Mouse (Mus musculus) CH12.LX (cell line): ENCODE results near the gene Pigw. TPM values are rescaled to one million over a fixed set of nuclear protein-coding genes. Genes with fewer than 3 reads are reported as not detected.
A peak's percentile ranks its signal among the peaks of the same experiment; 100 is the strongest.

Experiments used
- DNase-seq: peaks from one replicate; pipeline ENCODE4 v3.0.0-alpha.2; 2013; ENCODE audit errors: extremely low read depth
- H3K27ac ChIP-seq: 2 replicates; pipeline ENCODE4 v1.5.1; 2012; ENCODE audit warnings: low read depth, mild to moderate bottlenecking, control low read depth, moderate library complexity; ENCODE audit not compliant: insufficient read depth
- H3K27me3 ChIP-seq: replicated peaks from 2 replicates; pipeline ENCODE3; 2012; ENCODE audit warnings: inconsistent platforms
- H3K36me3 ChIP-seq, 2 experiments: replicated peaks in 1 of 2; 2 replicates each; pipeline versions ENCODE3 to v1.6.1; 2012; ENCODE audit warnings: inconsistent platforms in 1 of 2, low read length in 1 of 2, mild to moderate bottlenecking in 1 of 2, mixed read lengths in 1 of 2, moderate library complexity in 1 of 2; ENCODE audit not compliant: control insufficient read depth in 1 of 2, insufficient read depth in 1 of 2
- H3K4me1 ChIP-seq, 2 experiments: 2 replicates each; pipeline ENCODE4 v1.6.1; 2012; ENCODE audit warnings: inconsistent platforms in 1 of 2, moderate library complexity in 1 of 2; ENCODE audit not compliant: insufficient read depth in 2 of 2, control insufficient read depth in 1 of 2
- H3K4me2 ChIP-seq: 2 replicates; pipeline ENCODE4 v1.6.1; 2012; ENCODE audit warnings: low read depth, mild to moderate bottlenecking, control low read depth; ENCODE audit not compliant: poor library complexity, insufficient read depth, severe bottlenecking
- H3K4me3 ChIP-seq, 3 experiments: fragments of 150-350 bp in 1 of 3; sonication (generic) in 1 of 3; replicated peaks in 1 of 3; 2 replicates each; pipeline versions ENCODE3 to v1.5.1; 2011 to 2012; ENCODE audit warnings: low read depth in 2 of 3, low read length in 2 of 3, mild to moderate bottlenecking in 2 of 3, moderate library complexity in 2 of 3, control low read depth in 1 of 3, improper control_type of control experiment in 1 of 3, inconsistent platforms in 1 of 3, mixed read lengths in 1 of 3; ENCODE audit not compliant: poor library complexity in 1 of 3
- H3K79me2 ChIP-seq: replicated peaks from 2 replicates; pipeline ENCODE4 v1.6.1; 2012; ENCODE audit warnings: mild to moderate bottlenecking, moderate library complexity; ENCODE audit not compliant: control insufficient read depth, poor library complexity, insufficient read depth, severe bottlenecking; ENCODE audit errors: extremely low read depth
- H3K9ac ChIP-seq: 2 replicates; pipeline ENCODE4 v1.6.1; 2012; ENCODE audit warnings: low read depth, mild to moderate bottlenecking, control low read depth, moderate library complexity; ENCODE audit not compliant: insufficient read depth
- H3K9me3 ChIP-seq: replicated peaks from 2 replicates; pipeline ENCODE3; 2012; ENCODE audit warnings: low read length, inconsistent platforms, mixed read lengths
- CTCF ChIP-seq, 2 experiments: IDR thresholded peaks in 1 of 2; conservative IDR thresholded peaks in 1 of 2; 2 replicates each; pipeline ENCODE4 v1.5.1; 2011 to 2012; ENCODE audit warnings: low read depth in 2 of 2, low read length in 2 of 2, improper control_type of control experiment in 1 of 2, inconsistent platforms in 1 of 2, mild to moderate bottlenecking in 1 of 2, moderate library complexity in 1 of 2
- EP300 ChIP-seq: IDR thresholded peaks from 2 replicates; pipeline ENCODE4 v1.6.1; 2011; ENCODE audit warnings: low read length, improper control_type of control experiment
- ETS1 ChIP-seq: conservative IDR thresholded peaks from 2 replicates; pipeline ENCODE4 v1.6.1; 2012; ENCODE audit warnings: low read depth, mild to moderate bottlenecking, inconsistent platforms, low read length, improper control_type of control experiment, moderate library complexity
- HCFC1 ChIP-seq: IDR thresholded peaks from 2 replicates; pipeline ENCODE4 v1.6.1; 2012; ENCODE audit warnings: low read depth, mild to moderate bottlenecking, inconsistent platforms, low read length, improper control_type of control experiment
- IRF4 ChIP-seq: IDR thresholded peaks from 2 replicates; pipeline ENCODE4 v1.6.1; 2014; ENCODE audit warnings: low read depth, mild to moderate bottlenecking, inconsistent platforms, low read length, improper control_type of control experiment
- JUND ChIP-seq: conservative IDR thresholded peaks from 2 replicates; pipeline ENCODE4 v1.6.1; 2011; ENCODE audit warnings: low read depth, low read length, improper control_type of control experiment
- MAFK ChIP-seq: IDR thresholded peaks from 2 replicates; pipeline ENCODE4 v1.6.1; 2011; ENCODE audit warnings: low read length, improper control_type of control experiment; ENCODE audit not compliant: insufficient replicate concordance
- MAX ChIP-seq: IDR thresholded peaks from 2 replicates; pipeline ENCODE4 v1.6.1; 2011; ENCODE audit warnings: low read length, improper control_type of control experiment
- MAZ ChIP-seq: IDR thresholded peaks from 2 replicates; pipeline ENCODE4 v1.6.1; 2012; ENCODE audit warnings: low read depth, mild to moderate bottlenecking, inconsistent platforms, low read length, improper control_type of control experiment, moderate library complexity
- NELFE ChIP-seq: IDR thresholded peaks from 2 replicates; pipeline ENCODE4 v1.6.1; 2011; ENCODE audit warnings: low read depth, low read length, improper control_type of control experiment
- POLR2A ChIP-seq: IDR thresholded peaks from 2 replicates; pipeline ENCODE4 v1.6.1; 2011; ENCODE audit warnings: low read depth, mild to moderate bottlenecking, improper control_type of control experiment, low read length
- RCOR1 ChIP-seq: conservative IDR thresholded peaks from 2 replicates; pipeline ENCODE4 v1.6.1; 2012; ENCODE audit warnings: low read depth, mild to moderate bottlenecking, inconsistent platforms, low read length, improper control_type of control experiment
- SIN3A ChIP-seq: IDR thresholded peaks from 2 replicates; pipeline ENCODE4 v1.6.1; 2012; ENCODE audit warnings: low read length, improper control_type of control experiment, inconsistent platforms
- UBTF ChIP-seq: IDR thresholded peaks from 2 replicates; pipeline ENCODE4 v1.6.1; 2012; ENCODE audit warnings: low read depth, mild to moderate bottlenecking, inconsistent platforms, low read length, improper control_type of control experiment, moderate library complexity
- USF2 ChIP-seq: conservative IDR thresholded peaks from 2 replicates; pipeline ENCODE4 v1.6.1; 2011; ENCODE audit warnings: low read depth, low read length, improper control_type of control experiment
- ZC3H11A ChIP-seq: IDR thresholded peaks from 2 replicates; pipeline ENCODE4 v1.6.1; 2012; ENCODE audit warnings: low read depth, mild to moderate bottlenecking, inconsistent platforms, low read length, improper control_type of control experiment
- ZNF384 ChIP-seq: IDR thresholded peaks from 2 replicates; pipeline ENCODE4 v1.6.1; 2012; ENCODE audit warnings: low read depth, low read length, improper control_type of control experiment, inconsistent platforms
- dilution Hi-C: fragments of 300-500 bp; cut with MboI; formaldehyde crosslinking; loops from 2 replicates; pipeline ENCODE4 v1.14.3; 2020; ENCODE audit warnings: low sequenced_read_pairs; ENCODE audit not compliant: extremely low pct_unique_long_range_greater_than_20kb, extremely low pct_ligation_motif_present
- in situ Hi-C: fragments of 300-500 bp; cut with MboI; formaldehyde crosslinking; loops from 3 replicates; pipeline ENCODE4 v1.14.3; 2019; ENCODE audit warnings: low sequenced_read_pairs, low pct_ligation_motif_present, low pct_unique_long_range_greater_than_20kb, mixed read lengths
- polyA plus RNA-seq: library from polyadenylated mRNA; unstranded; fragments of >175 nt; gene quantifications from 2 replicates; pipeline ENCODE4 v1.2.1, GENCODE M21; 2012; ENCODE audit warnings: low read depth; ENCODE audit not compliant: insufficient read length
- total RNA-seq, 2 experiments: library from RNA; depleted of rRNA; stranded (reverse); fragments of 300-350 nt in 1 of 2; fragments of >200 nt in 1 of 2; gene quantifications; 2 replicates each; pipeline ENCODE4 v1.2.3; 2012 to 2014

The Pigw gene
- total and polyA plus RNA-seq, 3 experiments, result 5.7 to 9.2 (median 6.5) TPM

DNA sequence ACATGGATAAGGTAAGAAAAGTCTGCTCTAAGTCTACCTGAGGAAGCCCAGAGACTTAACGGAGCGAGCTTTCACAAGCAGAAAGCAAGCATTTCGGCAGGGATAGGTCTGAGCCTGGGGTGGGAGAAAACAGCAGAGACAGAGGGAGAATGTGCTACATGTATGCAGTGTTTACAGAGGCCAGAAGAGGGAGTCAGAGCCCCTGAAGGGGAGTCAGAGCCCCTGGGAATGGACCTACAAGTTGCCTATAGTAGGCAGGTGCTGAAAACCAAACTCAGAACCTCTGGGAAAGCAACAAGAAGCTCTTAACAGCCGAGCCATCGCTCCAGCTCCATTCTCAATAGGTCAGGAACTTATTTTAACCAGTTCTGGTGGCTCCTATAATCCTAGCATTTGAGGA, 34.6 kb upstream of the Pigw start:
- Histone ChIP-seq H3K79me2 (peaks cover 21% of the 10 kb centered on the region), H3K4me1 (peaks cover 6 to 37% of the 10 kb centered on the region in 2 experiments; a peak in 3 of 4 replicates), H3K9me3 (no peaks in the 10 kb centered on the region), H3K27ac (no peak overlapping the region), H3K4me3 (no peak overlapping the region), H3K9ac (no peak overlapping the region), H3K27me3 (peaks cover 1% of the 10 kb centered on the region), H3K4me2 (peak overlapping the region; percentile 96; the same call in 1 of the 2 replicates), H3K36me3 (peaks cover 36 to 46% of the 10 kb centered on the region in 2 experiments)
- in situ Hi-C loops, result loop anchor here (5.0 to 10.0 kb wide), 4 partner anchors 37 to 340 kb away; no protein-coding TSS in a partner anchor
- dilution Hi-C loops, result no loop called here
- TF ChIP-seq CTCF (conservative IDR thresholded peaks at IDR 0.05 in 1 of 2, IDR thresholded peaks at IDR 0.05 in 1 of 2; ENCODE audit: low read depth in 2 of 2, low read length in 2 of 2), result peak in 1 of 2 experiments; percentile 46; a peak in 2 of 4 replicates
- no peak for TF ChIP-seq ZC3H11A
- DNase-seq, result peak; percentile 35

DNA sequence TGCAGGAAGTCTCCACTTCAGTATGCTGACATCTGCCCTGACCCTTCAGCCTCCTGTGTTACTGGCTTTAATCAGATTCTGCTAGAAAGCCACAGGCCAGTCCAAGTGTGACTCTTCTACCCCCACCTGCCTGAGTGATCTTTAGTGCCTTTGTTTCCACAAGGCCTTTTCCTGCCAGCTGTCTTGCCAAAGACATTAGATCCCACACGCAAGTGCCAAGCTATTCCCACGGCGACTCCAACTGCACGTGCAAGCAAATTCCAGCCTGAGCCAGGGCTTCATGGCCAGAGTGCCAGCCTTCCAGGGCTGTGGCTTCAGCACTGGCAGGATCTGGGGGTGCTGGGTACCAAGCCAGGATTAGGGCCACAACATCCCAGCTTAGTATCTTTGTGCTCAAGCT, 30.3 kb upstream of the Pigw start:
- Histone ChIP-seq H3K79me2 (peaks cover 14% of the 10 kb centered on the region), H3K27ac (no peak overlapping the region), H3K9me3 (no peaks in the 10 kb centered on the region), H3K4me2 (no peak overlapping the region), H3K9ac (no peak overlapping the region), H3K27me3 (no peaks in the 10 kb centered on the region), H3K36me3 (peaks cover 73 to 88% of the 10 kb centered on the region in 2 experiments), H3K4me1 (peaks cover 0 to 19% of the 10 kb centered on the region in 2 experiments; a peak in 2 of 4 replicates), H3K4me3 (no peak overlapping the region)
- dilution Hi-C loops (no loop called here), in situ Hi-C loops (loop anchor here (10.0 kb wide), 1 partner anchor 344 kb away; no protein-coding TSS in a partner anchor)
- no peak for DNase-seq
- no peak for TF ChIP-seq ETS1
- no peak for TF ChIP-seq MAZ
- no peak for TF ChIP-seq ZNF384
- TF ChIP-seq MAX, result no peak
- no peak for TF ChIP-seq POLR2A
- no peak for TF ChIP-seq RCOR1
- no peak for TF ChIP-seq NELFE
- no peak for TF ChIP-seq MAFK
- no peak for TF ChIP-seq USF2
- no peak for TF ChIP-seq SIN3A

DNA sequence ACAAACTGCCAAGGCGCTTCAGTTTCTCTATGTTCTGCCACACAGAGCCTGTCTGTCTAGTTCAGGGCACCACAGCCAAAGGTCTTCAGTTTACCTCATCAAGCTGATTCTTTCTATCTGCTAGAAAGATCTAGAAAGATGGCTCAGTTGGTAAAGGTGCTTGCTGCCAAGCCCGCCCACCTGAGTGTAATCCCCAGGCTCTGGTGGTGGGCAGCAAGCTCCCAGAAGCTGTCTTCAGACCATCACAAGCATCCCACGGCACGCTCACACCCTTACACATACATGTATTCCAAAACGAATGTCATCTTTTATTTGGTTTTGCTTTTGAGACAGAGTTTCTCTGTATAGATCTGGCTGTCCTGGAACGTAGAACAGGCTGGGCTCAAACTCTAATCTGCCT, 28.4 kb upstream of the Pigw start:
- peaks cover 77 to 93% of the 10 kb centered on the region in 2 experiments for H3K36me3 ChIP-seq
- H3K27ac ChIP-seq, result no peak overlapping the region
- H3K4me1 ChIP-seq, result peaks cover 0 to 5% of the 10 kb centered on the region in 2 experiments; a peak in 1 of 4 replicates
- in situ Hi-C loops, result no loop called here
- no peak overlapping the region for H3K4me3 ChIP-seq
- H3K79me2 ChIP-seq, result no peaks in the 10 kb centered on the region
- no peak overlapping the region for H3K4me2 ChIP-seq
- no peak for TF ChIP-seq UBTF
- TF ChIP-seq MAFK, result no peak
- no peak for TF ChIP-seq JUND
- no peak for TF ChIP-seq EP300
- no peak for TF ChIP-seq IRF4
- TF ChIP-seq HCFC1, result no peak
- TF ChIP-seq, all 38 proteins: peak for 0
- DNase-seq, result no peak
- dilution Hi-C loops, result no loop called here
- H3K27me3 ChIP-seq, result no peaks in the 10 kb centered on the region
- H3K9ac ChIP-seq, result no peak overlapping the region
- H3K9me3 ChIP-seq, result no peaks in the 10 kb centered on the region
